Comparison of ENCODE assay signal across 13 mouse cellular contexts in the genomic region with DNA sequence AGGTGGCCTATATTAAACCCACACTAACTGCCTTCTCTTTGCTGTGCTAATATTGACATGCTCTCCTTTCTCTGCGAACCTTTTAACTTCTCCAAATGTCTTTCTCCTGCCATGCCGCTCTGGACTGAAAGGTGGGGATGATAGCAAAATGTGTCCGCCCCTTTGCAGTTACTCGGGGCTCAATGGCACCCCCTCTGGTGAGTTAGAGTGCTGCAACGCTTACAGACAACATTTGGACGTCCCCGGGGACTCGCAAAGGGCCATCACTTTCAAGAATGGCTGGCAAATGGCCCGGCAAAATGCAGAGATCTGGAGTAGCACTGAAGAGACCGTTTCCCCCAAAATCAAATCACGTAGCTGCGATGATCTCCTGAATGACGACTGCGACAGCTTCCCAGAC.
A peak's percentile ranks its signal among the peaks of the same experiment; 100 is the strongest.
DNase-seq lines count a peak whose midpoint lies in the region; ATAC-seq and TF ChIP-seq lines count a peak whose summit lies in the region.
"Had no signal": no experiment of that assay in that cellular context is flagged by ENCODE, and none has a peak within 500 bp of the region (broad histone marks: within the 10 kb centered on the region; RNA-seq: fewer than 3 reads in every experiment).

No protein-coding gene starts in this region.

- H3K9me3 ChIP-seq in kidney, postnatal 0 days (replicated peaks; ENCODE audit: low read length) = no peaks in the 10 kb centered on the region
- H3K9me3 ChIP-seq: embryonic facial prominence, embryonic 15.5 days; hindbrain, embryonic 10.5 days; limb, embryonic 12.5 days; midbrain, embryonic 10.5 days had no signal

- no peaks in the 10 kb centered on the region for H3K27me3 ChIP-seq in kidney, postnatal 0 days (ENCODE audit: insufficient read depth, low read length)
- no peaks in the 10 kb centered on the region for H3K27me3 ChIP-seq in testis, adult 2 months (ENCODE audit: control insufficient read depth, insufficient read depth, low read length)
- no peaks in the 10 kb centered on the region for H3K27me3 ChIP-seq in small intestine, adult 2 months (ENCODE audit: control insufficient read depth, insufficient read depth, low read length)
- H3K27me3 ChIP-seq: embryonic facial prominence, embryonic 15.5 days; limb, embryonic 12.5 days had no signal

- no peak overlapping the region for H3K4me3 ChIP-seq in kidney, postnatal 0 days (replicated peaks; ENCODE audit: low read depth, low read length)
- H3K4me3 ChIP-seq in testis, adult 2 months (ENCODE audit: control insufficient read depth, low read depth, low read length) = no peak overlapping the region; the same call in 1 of the 2 replicates
- H3K4me3 ChIP-seq in small intestine, adult 2 months (ENCODE audit: low read depth, low read length) = no peak overlapping the region
- H3K4me3 ChIP-seq: embryonic facial prominence, embryonic 15.5 days; hindbrain, embryonic 10.5 days; limb, embryonic 12.5 days; midbrain, embryonic 10.5 days had no signal

- no peak for TF ChIP-seq POLR2A in testis, adult 2 months (IDR thresholded peaks at IDR 0.05; ENCODE audit: control insufficient read depth, low read depth, low read length)
- TF ChIP-seq POLR2A in small intestine, adult 2 months (IDR thresholded peaks at IDR 0.05; ENCODE audit: low read depth, low read length) = no peak

- H3K36me3 ChIP-seq in kidney, postnatal 0 days (ENCODE audit: insufficient read depth, low read length) = no peaks in the 10 kb centered on the region
- no peaks in the 10 kb centered on the region for H3K36me3 ChIP-seq in testis, adult 2 months (ENCODE audit: control insufficient read depth, insufficient read depth, low read length)
- H3K36me3 ChIP-seq in small intestine, adult 2 months (ENCODE audit: control insufficient read depth, insufficient read depth, low read length) = 0 out of 2 replicates have a peak, but pooled peaks cover 1% of the 10 kb centered on the region
- H3K36me3 ChIP-seq: embryonic facial prominence, embryonic 15.5 days had no signal

- H3K27ac ChIP-seq in kidney, postnatal 0 days = no peak overlapping the region
- H3K27ac ChIP-seq in testis, adult 2 months (ENCODE audit: control insufficient read depth, insufficient read depth, low read depth, low read length) = no peak overlapping the region
- H3K27ac ChIP-seq in small intestine, adult 2 months (ENCODE audit: insufficient read depth, low read depth, low read length) = no peak overlapping the region
- H3K27ac ChIP-seq: embryonic facial prominence, embryonic 15.5 days; hindbrain, embryonic 10.5 days; limb, embryonic 12.5 days; midbrain, embryonic 10.5 days had no signal

- 88% methylated on average over 14 of the region's 14 CpGs for WGBS in kidney, postnatal 0 days
- 84% methylated on average over 14 of the region's 14 CpGs for WGBS in small intestine, adult 2 months

- H3K9ac ChIP-seq in kidney, postnatal 0 days (ENCODE audit: low read depth, low read length) = no peak overlapping the region
- H3K9ac ChIP-seq: embryonic facial prominence, embryonic 15.5 days; limb, embryonic 12.5 days had no signal

- no peak for ATAC-seq in kidney, postnatal 0 days (replicated peaks; ENCODE audit: low FRiP score, low read depth)

- peak; percentile 41; the same call in 1 of the 2 replicates for TF ChIP-seq CTCF in kidney, postnatal 0 days (IDR thresholded peaks at IDR 0.05; ENCODE audit: low read depth)
- TF ChIP-seq CTCF in testis, adult 2 months (IDR thresholded peaks at IDR 0.05; ENCODE audit: control insufficient read depth, insufficient read depth, insufficient replicate concordance, low read depth, low read length) = peak; percentile 63; the same call in 1 of the 2 replicates
- peak; percentile 37; the same call in 1 of the 2 replicates for TF ChIP-seq CTCF in small intestine, adult 2 months (IDR thresholded peaks at IDR 0.05; ENCODE audit: extremely low read depth, insufficient read length, insufficient replicate concordance, low read depth, low read length)

- no peak overlapping the region for H3K4me2 ChIP-seq in kidney, postnatal 0 days (ENCODE audit: low read length)
- H3K4me2 ChIP-seq: embryonic facial prominence, embryonic 15.5 days; limb, embryonic 12.5 days had no signal

- peak; percentile 19 for DNase-seq in adrenal gland, postnatal 14 days
- DNase-seq in adrenal gland, adult 18-20 months (ENCODE audit: low spot score in 2 of 2) = no peak
- DNase-seq in kidney, postnatal 0 days (ENCODE audit: low spot score) = no peak
- DNase-seq in kidney, adult 11 months = no peak
- DNase-seq in testis, postnatal 14 days (ENCODE audit: low spot score) = no peak
- DNase-seq in cerebellum, postnatal 36 days = no peak
- DNase-seq: spleen, adult 18-20 months had no signal

- no peaks in the 10 kb centered on the region for H3K4me1 ChIP-seq in kidney, postnatal 0 days (replicated peaks; ENCODE audit: insufficient read depth, low read length)
- H3K4me1 ChIP-seq in testis, adult 2 months (ENCODE audit: control insufficient read depth, insufficient read depth, low read length) = peaks cover 6% of the 10 kb centered on the region
- H3K4me1 ChIP-seq in small intestine, adult 2 months (ENCODE audit: control insufficient read depth, insufficient read depth, insufficient read length, low read length) = no peaks in the 10 kb centered on the region; the same call in 1 of the 2 replicates
- H3K4me1 ChIP-seq: embryonic facial prominence, embryonic 15.5 days; hindbrain, embryonic 10.5 days; limb, embryonic 12.5 days; midbrain, embryonic 10.5 days had no signal
